Mouse (Mus musculus) spleen, adult 12 weeks (tissue): ENCODE results near the gene Ccdc43.

ENCODE experiments used
- DNase-seq: peaks from one replicate; pipeline ENCODE4 v3.0.0; 2022; ENCODE audit warnings: low spot score

Gene Ccdc43

DNA sequence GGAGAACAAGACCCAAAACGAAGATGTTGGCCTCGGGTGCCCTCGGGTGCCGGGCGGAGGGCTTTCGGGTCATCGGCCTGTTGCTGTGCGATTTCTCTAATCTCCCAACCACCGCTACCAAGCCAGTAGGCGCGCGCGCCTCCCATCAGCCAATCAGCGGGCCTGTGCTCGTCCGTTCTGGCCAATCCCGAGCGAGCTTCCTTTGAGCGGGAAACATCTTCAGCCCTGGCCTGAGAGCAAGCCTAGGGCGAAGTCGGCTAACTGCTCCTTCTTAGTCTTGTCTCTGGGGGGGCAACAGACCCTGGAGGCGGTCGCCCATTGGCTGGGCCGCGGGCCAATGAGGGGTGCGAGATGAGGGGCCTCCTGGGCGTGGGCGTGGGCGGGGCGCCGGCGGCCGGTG, 32.4 kb downstream of the Ccdc43 start:
- no peak for DNase-seq

- DNase-seq: no peak
Observed at GRCm38 (mm10) chr11:102663416-102663815, 34.2 kb downstream of the Ccdc43 start, which contains the start of gene Meioc. Gene Meioc (plus strand): TSS chr11:102663716.

GRCm38 (mm10) chr11:102656931-102657330, 40.7 kb downstream of the Ccdc43 start:
- no peak for DNase-seq

GRCm38 (mm10) chr11:102656326-102656926, 41.2 kb downstream of the Ccdc43 start:
- DNase-seq: no peak

GRCm38 (mm10) chr11:102655888-102656287, 41.7 kb downstream of the Ccdc43 start:
- DNase-seq: no peak

DNA sequence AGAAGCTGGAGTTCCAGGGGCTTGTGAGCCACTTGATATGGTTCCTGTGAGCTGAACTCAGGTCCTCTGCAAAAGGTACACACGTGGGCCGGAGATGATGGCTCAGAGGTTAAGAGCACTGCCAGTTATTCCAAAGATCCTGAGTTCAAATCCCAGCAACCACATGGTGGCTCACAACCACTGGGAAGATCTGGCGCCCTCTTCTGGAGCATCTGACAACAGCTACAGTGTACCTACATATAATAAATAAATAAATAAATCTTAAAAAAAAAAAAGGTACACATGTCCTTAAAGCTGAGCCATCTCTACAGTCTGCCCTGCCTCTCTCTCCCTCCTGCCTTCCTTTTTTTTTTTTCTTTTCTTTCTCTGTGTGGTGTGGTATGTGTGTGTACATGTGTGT, 44.7 kb downstream of the Ccdc43 start:
- DNase-seq: no peak

GRCm38 (mm10) chr11:102651381-102651780, 46.2 kb downstream of the Ccdc43 start:
- no peak for DNase-seq

DNA sequence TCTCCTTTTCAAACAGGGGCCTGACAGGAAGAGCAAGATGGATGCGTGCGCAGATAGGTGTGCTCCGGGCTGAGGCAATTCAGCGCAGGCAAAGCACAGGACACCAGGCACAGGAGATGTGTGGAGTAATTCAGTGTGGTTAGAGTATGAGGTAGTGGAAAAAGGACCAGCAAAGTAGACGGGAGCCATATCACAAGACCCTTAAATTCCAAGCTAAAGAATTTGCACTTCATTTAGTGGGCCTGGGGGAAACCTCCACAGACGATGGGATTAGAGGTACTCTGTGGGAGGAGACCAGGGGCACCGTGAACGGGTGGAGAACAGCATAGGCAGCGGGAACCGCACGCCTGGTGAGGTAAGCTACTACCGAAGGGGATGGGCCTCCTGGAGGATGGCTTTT, 49.7 kb downstream of the Ccdc43 start:
- DNase-seq: no peak

- no peak for DNase-seq
Observed at GRCm38 (mm10) chr11:102646226-102646625, 51.4 kb downstream of the Ccdc43 start.

DNA sequence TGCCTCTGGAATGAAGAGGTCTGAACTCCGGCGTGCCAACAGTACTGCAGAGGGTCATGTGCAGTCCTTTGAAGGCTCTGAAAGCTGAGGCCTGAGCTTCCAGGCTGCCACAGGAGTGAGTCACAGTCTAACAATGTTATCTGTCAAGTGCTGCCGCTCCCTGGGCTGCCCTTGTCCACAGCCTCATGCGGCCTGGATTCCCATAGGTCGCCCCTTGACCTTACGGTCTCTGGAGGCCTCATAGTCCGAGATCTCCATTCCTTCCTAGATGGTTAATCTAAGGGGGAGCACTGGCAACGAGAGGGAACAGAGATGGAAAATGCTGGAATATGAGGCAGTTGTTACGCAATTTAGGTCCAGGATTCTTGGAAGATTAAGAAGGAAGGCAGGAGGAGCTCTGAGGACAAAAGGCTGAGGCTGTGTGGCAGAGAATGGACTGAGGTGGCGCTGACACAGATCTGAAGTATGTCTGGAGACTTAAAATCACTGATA, 53.6 kb downstream of the Ccdc43 start:
- no peak for DNase-seq

DNA sequence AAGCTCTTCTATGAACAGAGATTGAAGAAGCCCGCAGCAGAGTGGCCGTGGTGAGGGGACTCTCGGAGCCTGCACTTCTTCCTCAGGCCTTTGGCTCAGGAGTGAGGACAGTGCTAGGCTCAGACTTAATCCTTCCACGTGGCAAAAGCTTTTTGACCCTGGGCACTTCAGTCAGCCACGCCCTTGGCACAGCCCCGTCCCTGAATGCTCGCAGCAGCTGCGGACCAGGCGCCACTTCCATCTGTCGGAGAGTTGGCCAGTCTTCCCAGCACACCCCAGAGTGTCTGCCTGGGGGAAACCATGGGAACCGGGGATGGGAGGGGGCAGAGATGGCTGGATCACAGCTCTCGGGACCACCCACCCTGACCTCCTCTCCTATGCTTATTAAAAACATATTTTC, 60.7 kb downstream of the Ccdc43 start:
- DNase-seq: no peak
